Mouse (Mus musculus): ENCODE results near the gene Rtkn.

Rtkn gene

DNA sequence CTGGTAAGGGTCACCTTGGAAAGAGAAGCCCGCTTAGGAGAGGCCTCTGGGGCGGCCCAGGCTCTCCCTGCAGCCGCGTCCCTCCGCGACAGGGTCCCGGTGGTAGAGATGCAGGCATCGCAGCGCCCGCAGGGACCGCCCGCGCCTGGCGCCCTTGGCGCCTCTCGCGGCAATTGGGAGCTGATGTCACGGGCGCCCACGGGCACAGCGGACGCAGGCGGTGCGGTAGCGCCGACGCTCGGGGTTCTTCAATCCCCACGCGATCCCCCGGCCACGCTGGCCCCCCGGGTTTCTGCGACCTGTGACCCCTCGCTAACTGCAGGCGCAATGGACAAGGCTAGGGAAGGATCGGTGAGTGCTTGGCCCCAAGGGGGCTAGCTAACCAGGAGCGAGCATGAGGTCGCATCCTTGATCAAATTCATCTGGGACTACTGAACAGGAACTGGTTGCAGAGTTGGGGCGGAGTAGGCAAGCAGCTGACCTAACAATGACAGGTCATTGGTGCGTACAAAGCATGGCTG lies 7.0 kb downstream of the Rtkn start:
- peak; percentile 40 for DNase-seq

DNA sequence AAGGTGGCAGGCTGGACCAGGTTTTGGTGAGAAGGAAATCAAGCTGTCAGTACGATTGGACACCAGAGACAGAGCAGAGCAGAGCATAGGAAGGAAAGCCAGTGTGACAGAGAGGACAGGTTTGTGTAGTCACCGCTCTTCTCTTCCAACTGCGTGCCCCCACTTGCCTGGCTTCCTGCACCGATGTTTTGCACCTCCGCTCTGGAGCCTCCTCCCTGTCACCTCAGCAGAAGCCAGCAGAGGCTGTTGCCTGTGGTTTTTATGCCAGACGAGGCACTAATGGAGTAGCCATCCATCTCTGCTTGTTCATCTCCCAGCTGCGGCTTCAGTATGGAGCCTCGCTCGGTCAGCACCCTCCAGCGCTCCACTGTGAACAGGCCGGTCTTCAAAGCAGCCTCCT lies 7.6 kb downstream of the Rtkn start:
- no peak for DNase-seq

DNA sequence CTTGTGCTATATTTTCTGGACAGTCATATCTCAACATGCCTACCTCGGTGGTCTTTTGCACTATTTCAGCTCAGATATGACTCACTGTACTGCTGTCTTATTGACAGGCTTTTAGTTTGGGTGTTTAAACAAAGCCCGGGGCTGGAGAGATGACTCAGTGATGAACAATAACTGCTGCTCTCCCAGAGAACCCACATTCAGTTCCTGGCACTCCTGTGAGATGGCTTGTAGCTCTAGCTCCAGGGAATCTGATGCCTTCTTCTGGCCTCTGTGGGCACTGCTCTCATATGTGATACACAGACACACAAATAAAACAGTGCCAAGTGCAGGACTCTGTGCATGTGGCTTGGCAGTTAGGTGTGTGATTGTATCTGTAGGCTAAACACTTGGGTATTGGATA lies 9.9 kb downstream of the Rtkn start:
- DNase-seq: no peak

DNA sequence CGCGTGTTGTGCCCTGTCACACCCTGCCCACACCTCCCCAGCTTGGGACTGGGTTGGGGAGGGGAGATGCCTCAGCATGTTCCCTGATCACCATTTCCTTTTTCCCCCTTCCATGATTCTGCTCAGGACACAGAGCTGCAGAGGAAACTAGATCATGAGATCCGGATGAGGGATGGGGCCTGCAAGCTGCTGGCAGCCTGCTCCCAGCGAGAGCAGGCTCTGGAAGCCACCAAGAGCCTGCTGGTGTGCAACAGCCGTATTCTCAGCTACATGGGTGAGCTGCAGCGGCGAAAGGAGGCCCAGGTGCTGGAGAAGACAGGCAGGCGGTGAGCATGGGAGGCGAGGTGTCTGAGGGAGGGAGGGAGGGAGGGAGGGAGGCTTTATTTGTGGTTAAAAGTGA lies 10.5 kb downstream of the Rtkn start:
- DNase-seq: no peak

DNA sequence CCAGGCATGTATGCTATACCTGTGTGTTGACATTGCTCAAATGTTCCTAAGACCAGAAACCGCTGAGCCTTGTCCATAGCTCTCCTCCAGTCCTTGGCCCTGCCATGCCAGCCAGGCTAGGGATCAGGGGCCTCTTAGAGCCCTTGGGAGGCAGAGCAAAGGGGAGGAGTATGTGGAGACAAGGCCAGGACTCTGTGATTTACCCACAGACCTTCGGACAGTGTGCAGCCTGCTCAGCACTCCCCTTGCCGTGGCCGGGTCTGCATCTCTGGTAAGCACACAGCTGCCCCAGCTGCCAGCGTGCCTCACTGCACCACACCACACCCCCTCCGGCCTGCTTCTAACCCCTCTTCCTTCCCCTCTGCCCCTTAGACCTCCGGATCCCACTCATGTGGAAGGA lies 12.0 kb downstream of the Rtkn start:
- no peak for DNase-seq

DNA sequence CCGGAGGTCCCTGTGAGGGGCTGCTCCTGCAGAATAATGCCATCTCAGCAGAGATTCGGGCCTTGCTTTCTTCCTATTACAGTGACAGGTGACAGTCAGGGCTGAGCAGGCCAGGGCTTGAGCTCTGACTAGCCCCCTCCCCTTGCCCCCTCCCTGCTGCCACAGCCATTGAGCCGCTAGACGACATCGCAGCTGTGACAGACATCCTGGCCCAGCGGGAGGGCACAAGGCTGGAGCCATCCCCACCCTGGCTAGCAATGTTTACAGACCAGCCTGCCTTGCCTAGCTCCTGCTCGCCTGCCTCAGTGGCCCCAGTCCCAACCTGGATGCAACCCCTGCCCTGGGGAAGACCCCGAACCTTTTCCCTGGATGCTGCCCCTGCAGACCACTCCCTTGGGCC lies 16.5 kb downstream of the Rtkn start:
- DNase-seq: no peak

DNA sequence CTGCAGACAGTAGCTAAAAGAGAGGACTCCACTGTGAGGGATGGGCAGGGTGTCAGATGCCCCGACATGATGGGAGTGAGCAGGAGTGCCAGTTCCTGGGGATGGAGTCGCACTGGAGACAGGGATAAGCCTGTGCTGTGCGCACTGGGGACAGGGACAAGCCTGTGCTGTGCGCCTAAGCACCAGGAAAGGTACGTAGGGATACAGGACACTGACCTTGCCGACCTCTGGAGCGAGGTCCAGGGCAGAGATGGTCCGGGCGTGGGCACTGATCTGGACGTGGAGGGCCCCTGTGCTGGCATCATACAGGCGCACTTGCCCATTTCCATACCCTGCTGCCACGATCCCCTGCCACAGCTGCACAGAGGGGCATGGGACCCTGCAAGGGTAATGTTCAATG lies 17.8 kb downstream of the Rtkn start:
- DNase-seq: no peak

DNA sequence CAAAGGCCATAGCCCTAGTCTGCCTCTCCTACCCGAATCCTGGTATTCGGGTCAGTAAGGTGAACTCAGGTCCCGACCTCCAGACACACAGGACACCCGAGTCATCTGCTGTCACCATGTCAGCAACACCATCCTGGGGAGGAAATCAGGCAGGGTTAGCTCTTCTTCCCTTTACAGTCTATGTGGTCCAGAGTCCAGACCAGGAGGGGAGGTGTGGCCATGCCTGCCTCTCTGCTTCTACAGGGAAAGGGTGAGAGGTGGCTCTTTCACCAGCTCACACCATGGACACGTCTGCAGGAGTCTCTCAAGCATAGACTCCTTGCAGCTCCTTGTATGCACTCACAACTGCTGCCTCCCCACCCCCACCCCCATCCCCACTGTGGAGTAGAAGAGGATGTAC lies 18.2 kb downstream of the Rtkn start:
- no peak for DNase-seq

DNA sequence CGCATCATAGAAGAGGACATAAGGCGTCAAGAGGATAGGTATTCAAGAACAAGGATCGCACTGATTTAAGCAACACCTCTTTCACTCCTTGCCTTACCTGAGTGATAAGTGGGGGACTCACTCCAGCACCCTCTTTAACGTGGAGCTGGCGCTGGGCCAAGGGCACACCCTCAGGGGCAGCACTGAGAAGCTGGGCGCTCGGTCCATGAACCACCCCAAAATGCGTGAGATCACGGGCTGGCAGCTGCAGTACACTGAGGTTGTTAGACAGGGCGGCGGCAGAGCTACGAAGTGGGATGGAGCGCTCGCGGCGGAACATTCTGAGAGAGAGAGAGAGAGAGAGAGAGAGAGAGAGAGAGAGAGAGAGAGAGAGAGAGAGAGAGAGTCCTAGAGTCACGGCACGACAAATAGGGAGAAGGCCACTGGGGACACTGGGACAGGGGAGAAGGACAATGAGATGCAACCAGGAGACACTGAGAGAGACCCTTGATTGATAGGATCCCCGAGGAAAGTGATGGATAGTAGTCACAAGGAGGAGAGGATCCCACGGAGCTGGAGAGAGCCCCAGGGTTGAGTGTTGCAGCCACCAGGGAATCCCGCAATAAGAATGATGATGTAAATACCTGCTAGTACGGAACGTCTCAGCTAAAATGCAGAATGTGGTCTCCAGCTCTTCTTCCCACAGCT lies 20.4 kb downstream of the Rtkn start:
- no peak for DNase-seq

DNA sequence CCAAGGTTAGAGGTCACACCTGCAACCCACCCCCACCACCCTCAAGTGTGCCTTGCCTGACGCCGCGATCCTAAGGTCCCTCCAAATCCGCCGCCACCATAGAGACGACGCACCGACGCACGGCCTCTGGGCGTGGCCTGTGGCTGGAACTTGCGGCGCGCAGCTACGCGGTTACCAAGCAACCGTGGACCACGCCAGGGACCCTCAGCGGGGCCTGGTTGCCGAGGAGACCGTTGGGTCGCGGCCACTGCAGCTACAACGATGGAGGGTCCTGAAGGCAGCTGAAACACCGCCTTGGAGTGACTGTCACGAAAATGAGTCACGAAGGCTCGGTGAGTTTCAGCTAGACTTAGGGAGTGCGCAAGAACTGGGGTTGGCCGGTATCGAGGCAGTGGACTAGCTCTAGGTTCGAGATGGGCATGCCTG lies 21.0 kb downstream of the Rtkn start, which contains the start of the genes Wdr54 and 1700003E16Rik:
TSS of gene Wdr54 (minus strand) at position 139 of the 426 bp plus-strand sequence.
TSS of gene 1700003E16Rik (plus strand) at position 146 of the 426 bp plus-strand sequence.
- DNase-seq: peak; percentile 58

DNA sequence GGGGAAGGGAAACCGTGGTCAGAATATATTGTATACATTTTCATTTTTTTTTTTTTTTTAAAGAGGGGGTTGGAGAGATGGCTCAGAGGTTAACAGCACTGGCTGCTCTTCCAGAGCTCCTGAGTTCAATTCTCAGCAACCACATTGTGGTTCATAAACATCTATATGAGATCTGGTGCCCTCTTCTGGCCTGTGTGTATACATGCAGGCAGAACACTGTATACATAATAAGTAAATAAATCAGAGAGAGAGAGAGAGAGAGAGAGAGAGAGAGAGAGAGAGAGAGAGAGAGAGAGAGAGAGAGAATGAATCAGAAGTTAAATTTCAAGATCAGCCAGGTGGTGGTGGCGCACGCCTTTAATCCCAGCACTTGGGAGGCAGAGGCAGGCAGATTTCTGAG lies 24.2 kb downstream of the Rtkn start:
- peak; percentile 65 for DNase-seq

DNA sequence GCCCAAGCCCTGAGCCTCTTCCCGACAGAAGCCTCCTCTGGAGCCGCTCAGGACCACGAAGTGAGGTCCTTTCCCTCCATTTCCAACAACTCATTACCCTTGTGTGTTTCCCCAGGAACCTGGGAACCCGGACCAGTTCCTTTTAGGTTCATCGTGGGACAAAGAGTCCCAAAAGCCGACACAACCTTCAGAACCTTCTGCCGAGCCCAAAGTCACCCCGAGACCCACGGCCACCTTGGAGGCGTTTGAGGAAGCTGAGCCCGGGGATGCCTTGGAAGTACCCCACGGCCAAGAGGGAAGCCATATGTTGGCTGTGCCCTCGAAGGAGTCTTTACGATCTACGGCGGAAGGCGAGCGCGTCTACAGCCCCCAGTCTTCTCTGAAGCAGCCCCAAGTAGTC lies 26.2 kb downstream of the Rtkn start:
- no peak for DNase-seq

DNA sequence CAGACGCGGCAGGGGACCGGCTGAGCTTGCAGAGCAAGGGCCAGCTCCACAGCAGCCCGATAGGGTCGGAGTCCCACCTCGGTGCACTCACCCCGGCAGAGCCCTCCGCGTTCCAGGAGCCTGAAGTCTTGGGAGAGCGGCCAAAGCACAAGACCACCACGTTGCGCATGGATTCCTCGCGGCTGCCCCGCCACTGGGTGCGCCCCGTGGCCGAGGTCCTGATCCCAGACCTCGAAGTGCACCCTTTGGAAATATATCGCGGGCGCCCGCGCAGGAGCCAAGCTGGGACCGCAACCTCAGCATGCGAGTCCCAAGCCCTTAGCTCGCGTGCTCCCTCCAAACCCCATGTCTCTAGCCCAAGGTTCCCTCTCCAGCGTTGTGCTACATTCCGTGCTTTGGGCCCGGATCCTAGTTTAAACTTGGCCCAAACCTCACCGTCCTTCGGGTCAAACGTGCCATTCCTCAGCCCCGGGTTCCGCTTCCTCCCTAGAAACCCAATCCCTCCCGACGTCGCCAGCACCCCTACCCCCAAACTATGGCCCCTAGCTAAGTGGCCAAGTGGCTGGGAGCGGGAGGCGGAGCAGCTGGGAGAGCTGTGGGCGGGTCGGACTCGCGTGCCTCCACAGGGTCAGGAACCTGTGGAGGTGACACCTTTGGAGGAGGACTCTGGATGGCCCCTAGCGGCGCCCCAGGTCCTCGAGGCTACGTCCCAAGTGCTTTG lies 26.8 kb downstream of the Rtkn start:
- DNase-seq: no peak

DNA sequence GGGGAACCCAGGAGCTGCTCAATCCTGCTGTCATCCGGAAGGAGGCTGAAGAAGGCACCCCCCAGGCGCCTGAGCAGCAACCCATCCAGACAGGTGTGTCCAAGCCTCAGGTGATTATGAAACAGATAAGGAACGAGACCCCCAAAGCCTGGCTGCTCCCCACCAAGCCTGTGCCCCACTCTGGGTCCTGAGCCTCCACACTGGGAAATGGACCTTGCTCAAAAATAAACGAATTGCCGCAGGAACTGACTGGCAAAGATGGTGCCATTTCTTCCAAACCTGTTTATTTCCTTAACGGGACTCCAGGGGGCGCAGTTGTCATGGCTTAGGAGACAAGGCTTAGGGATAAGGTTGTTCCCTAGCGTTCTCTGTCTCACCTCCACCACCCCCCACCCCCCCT lies 27.4 kb downstream of the Rtkn start:
- DNase-seq: peak; percentile 54

DNA sequence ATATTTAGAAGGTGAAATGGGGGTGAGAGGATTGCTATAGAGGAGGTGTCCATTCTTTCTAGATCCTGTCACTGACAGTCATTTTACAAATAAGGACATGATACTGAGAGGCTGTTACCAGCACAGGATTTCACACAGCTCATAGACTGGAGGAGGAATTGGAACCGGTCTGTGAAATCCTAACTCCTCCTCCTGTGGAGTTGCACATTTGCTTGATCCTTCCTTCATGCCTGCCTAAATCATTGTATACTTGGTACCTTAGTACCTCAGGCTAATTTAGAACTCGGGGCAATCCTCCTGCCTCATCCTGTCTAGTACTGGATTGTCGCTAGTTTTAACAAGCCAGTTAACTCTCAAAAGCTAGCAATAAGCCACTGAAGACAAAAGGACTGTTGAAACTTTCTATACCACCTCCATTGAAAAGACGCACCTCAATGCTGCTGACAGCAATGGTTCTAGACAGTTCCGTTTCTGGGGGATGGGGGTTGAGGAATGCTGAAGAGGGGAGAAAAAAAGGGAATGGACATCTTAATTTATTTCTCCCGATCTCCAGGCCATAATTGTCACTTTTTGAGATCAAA lies 29.9 kb downstream of the Rtkn start:
- no peak for DNase-seq

DNA sequence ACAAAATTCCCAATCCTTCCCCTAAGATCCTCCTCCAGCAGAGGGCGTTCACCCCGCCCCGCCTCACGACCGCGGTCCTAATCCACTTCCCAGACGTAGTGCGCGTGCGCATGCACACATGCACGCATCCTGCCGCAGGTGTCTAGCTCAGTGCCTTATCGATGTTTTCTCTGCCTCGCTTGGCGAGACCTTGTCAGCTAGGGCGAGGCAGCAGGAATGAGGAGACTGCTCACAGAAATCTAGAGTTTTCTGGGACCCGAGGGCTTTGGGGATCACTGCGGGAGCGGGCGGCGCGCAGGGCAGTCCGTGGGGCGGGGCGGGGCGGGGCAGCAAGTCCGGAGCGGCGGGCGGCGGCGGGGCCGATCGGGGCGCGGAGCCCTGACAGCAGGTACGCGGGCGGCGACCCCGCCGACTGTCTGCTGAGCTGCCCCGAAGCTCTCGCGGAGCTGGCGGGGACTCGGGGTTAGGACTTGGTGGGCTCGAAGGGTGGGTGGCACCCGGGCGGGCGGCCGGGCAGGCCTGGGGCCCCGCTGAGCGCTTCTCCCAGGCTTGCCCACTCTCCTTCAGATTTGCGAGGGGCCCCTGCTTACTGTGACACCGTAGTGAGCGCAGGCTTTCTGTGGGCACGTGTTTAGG lies 30.5 kb downstream of the Rtkn start, which contains the start of gene Dctn1:
TSS of gene Dctn1 (plus strand) at position 314 of the 636 bp plus-strand sequence.
- DNase-seq: peak; percentile 95

DNA sequence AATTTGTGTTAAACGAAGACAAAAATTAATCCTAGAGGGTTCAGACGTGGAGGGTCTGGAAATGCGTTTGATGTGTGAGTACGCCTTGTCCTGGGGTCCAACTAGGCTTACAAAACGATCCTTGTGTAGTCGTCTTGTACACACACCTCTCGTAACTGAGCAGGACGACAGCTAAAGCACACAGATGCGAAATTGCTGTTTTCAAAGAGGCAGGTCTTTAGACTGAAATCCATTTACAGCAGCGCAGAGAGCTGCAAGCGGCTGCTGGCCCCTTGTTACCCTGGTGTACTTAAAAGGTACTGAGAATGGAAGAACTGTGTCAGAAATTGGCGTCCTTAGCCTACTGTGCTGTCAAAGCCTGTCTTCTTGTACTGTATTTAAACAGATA lies 31.0 kb downstream of the Rtkn start:
- no peak for DNase-seq

DNA sequence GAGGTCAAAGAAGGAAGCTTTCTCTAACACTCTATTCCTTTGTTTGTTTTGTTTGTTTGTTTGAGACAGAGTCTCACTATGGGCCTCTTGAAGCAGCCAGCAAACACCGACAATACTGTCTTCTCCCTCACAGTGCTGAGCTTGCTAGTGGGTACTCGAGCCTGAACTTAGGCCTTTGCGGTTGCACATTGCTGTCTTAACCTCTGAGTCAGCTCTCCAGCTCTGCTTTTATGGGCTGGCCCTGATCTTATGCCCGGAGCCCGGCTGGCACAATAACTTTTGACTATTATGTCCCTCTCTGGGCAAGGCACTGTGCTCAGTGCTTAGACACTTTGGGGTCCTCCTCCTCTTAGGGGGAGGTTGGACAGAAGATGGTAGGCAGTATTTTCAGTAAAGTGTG lies 34.6 kb downstream of the Rtkn start:
- no peak for DNase-seq

DNA sequence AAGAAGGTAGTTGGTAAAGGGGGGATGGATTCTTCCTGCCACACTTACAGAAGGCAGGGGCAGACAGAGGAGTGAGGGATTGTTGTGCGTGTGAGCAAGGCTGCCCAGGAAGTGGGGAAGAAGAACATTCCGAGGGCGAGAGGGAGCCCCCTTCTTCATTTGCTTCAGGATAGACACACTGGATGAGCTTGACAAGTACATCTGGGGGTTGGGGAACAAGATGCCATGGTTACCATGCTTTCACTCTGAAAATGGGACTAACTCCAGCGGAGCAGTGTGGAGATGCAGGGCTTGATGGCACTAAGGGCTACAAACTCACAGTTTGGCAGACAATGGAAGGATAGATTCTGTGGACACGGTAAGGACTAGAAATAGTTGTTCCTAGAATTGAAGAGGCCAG lies 35.8 kb downstream of the Rtkn start:
- no peak for DNase-seq

DNA sequence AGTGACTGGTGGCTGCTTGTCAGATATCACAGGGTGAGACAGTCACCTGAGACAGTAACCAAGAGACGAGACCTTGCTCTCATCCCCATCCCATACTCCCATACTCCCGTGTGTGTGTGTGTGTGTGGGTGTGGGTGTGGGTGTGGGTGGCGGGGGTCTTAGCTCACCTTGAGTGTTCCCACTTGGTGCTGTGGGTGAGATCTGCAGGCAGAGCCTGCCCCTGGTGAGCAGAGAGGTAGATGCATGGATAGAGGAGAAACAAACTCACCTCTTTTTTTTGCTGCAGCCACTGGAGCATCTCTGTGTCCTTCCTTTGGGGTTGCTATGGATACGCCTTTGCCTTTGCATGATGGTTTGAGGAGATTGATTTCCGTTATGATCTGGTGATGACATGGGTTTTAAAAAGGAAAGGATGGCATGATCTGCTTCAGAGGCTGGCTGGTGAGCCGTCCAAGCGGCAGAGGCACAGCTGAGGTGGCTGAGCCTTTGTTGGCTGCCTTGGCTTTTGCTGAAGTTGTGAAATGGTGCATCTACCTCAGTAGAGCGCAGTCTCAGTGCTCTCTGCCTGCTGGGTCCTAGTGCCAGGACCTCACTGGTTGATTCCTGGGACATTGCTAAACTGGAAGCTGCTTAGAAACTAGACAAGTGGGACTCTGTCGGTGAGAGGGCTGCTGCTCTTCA lies 37.1 kb downstream of the Rtkn start:
- DNase-seq: no peak

DNA sequence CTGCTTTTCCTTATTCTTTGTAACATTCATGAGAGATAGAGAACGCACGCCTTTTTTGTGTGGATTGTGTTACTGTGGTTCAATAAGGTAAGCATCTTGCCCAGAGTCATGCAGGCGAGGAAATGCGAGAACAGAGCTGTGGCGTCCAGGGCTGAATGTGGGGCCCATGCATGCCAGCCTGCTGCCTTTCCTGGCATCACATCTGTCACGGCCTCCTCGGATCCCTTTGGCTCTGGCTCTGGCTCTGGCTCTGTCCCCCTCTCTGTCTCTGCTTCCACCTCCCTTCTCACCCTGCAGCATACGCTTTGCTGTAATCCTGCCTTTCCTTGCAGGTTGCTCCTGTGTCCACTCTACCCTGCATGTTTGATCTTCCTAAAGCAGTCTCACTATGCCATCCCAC lies 40.7 kb downstream of the Rtkn start:
- DNase-seq: no peak

DNA sequence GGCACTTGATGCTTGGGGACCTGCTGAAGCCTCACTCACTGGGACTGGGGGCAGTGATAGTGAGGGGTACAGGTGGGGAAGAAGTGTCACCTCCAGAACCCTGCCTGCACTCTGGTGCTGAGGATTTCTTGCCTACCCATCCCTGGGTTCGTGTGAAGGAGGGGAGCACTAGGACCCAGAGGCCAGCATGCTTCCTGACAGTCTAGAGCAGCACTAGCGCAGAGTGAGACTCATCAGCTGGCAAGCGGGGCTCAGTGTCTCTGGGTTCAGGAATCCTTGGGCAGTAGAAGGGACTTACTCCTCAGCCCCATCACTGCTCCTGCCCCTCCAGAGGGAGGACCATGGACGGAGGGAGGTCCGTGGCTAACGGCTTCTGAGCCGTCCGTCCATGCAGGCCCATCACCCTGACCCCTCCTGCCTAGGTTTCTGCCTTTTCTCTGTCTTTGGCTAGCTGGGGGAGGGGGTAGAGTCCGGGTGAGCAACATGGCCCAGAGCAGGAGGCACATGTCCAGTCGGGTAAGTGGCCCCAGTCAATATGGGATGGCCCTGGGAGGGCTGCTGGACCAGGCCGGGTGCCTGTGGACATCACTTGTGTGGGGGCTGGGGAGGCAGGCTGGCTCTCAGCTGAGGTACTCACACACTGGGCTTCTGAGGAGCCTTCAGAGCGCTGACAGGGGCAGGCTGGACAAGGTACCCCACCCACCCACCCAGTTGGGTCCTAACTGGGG lies 44.3 kb downstream of the Rtkn start:
- no peak for DNase-seq

Measured in thymus, postnatal 14 days (tissue).